ENCODE assay signal across 9 mouse cellular contexts in genomic region chr1:89184111-89184785, GRCm38 (mm10).
DNase-seq lines count a peak whose midpoint lies in the region; ATAC-seq and TF ChIP-seq lines count a peak whose summit lies in the region.
"Had no signal": no experiment of that assay in that cellular context is flagged by ENCODE, and none has a peak within 500 bp of the region (broad histone marks: within the 10 kb centered on the region; RNA-seq: fewer than 3 reads in every experiment).

No protein-coding gene starts in this region.

- H3K27me3 ChIP-seq in forebrain, embryonic 10.5 days (ENCODE audit: poor library complexity, severe bottlenecking), result no peaks in the 10 kb centered on the region
- no peaks in the 10 kb centered on the region for H3K27me3 ChIP-seq in forebrain, embryonic 11.5 days (ENCODE audit: control insufficient read depth, insufficient read depth, low read length)
- no peaks in the 10 kb centered on the region for H3K27me3 ChIP-seq in embryonic facial prominence, embryonic 14.5 days (replicated peaks; ENCODE audit: control insufficient read depth, insufficient read depth, low read length)
- no peaks in the 10 kb centered on the region for H3K27me3 ChIP-seq in intestine, embryonic 15.5 days (replicated peaks)
- H3K27me3 ChIP-seq: limb, embryonic 12.5 days had no signal

- DNase-seq in forebrain, embryonic 10.5 days (ENCODE audit: extremely low spot score, low spot score), result no peak
- DNase-seq in forebrain, embryonic 11.5 days (ENCODE audit: low spot score), result no peak
- peak; percentile 63 for DNase-seq in Muller cell, postnatal 12 days (ENCODE audit: inconsistent ontology term)
- DNase-seq in embryonic facial prominence, embryonic 14.5 days (ENCODE audit: low spot score), result peak; percentile 59
- DNase-seq in layer of hippocampus, adult 9-11 months, result peak; percentile 64
- DNase-seq in left cerebral cortex, adult 2 months (ENCODE audit: extremely low spot score in 1 of 2, low spot score in 2 of 2), result no peak
- no peak for DNase-seq in gastrocnemius, postnatal 36 days

- WGBS in forebrain, embryonic 10.5 days, result 82% methylated on average over 6 of the region's 6 CpGs
- 78% methylated on average over 6 of the region's 6 CpGs for WGBS in forebrain, embryonic 11.5 days
- WGBS in embryonic facial prominence, embryonic 14.5 days, result 62% methylated on average over 6 of the region's 6 CpGs
- WGBS in intestine, embryonic 15.5 days, result 85% methylated on average over 6 of the region's 6 CpGs

- H3K36me3 ChIP-seq in forebrain, embryonic 10.5 days (replicated peaks), result no peaks in the 10 kb centered on the region
- no peaks in the 10 kb centered on the region for H3K36me3 ChIP-seq in forebrain, embryonic 11.5 days (ENCODE audit: control insufficient read depth, insufficient read depth, low read length)
- H3K36me3 ChIP-seq in embryonic facial prominence, embryonic 14.5 days (ENCODE audit: control insufficient read depth, insufficient read depth, low read length), result no peaks in the 10 kb centered on the region
- H3K36me3 ChIP-seq in intestine, embryonic 15.5 days, result no peaks in the 10 kb centered on the region
- H3K36me3 ChIP-seq: limb, embryonic 12.5 days had no signal

- intact Hi-C loops in left cerebral cortex, adult 2 months (cut with DNase I), result loop anchor here (10.0 kb wide), 1 partner anchor 249 kb away; no protein-coding TSS in a partner anchor
- intact Hi-C loops in gastrocnemius, postnatal 36 days (cut with DNase I), result no loop called here

- H3K9me3 ChIP-seq in forebrain, embryonic 10.5 days, result peaks cover 6% of the 10 kb centered on the region; the same call in 1 of the 2 replicates
- no peaks in the 10 kb centered on the region for H3K9me3 ChIP-seq in forebrain, embryonic 11.5 days (ENCODE audit: control insufficient read depth, low read length)
- no peaks in the 10 kb centered on the region for H3K9me3 ChIP-seq in embryonic facial prominence, embryonic 14.5 days (ENCODE audit: control insufficient read depth, low read length)
- no peaks in the 10 kb centered on the region for H3K9me3 ChIP-seq in intestine, embryonic 15.5 days
- H3K9me3 ChIP-seq: limb, embryonic 12.5 days had no signal

- no peak for ATAC-seq in forebrain, embryonic 11.5 days (replicated peaks; ENCODE audit: low FRiP score)
- ATAC-seq in embryonic facial prominence, embryonic 14.5 days (ENCODE audit: low read depth), result no peak; the same call in 1 of the 2 replicates
- no peak for ATAC-seq in intestine, embryonic 15.5 days

- no peak overlapping the region for H3K4me3 ChIP-seq in forebrain, embryonic 10.5 days
- H3K4me3 ChIP-seq in forebrain, embryonic 11.5 days (ENCODE audit: low read depth, low read length), result no peak overlapping the region
- no peak overlapping the region for H3K4me3 ChIP-seq in embryonic facial prominence, embryonic 14.5 days (ENCODE audit: low read depth, low read length)
- H3K4me3 ChIP-seq in intestine, embryonic 15.5 days (replicated peaks), result no peak overlapping the region
- no peak overlapping the region for H3K4me3 ChIP-seq in left cerebral cortex, adult 2 months
- H3K4me3 ChIP-seq: limb, embryonic 12.5 days had no signal

- H3K4me2 ChIP-seq in forebrain, embryonic 11.5 days (ENCODE audit: low read depth, low read length, severe bottlenecking), result no peak overlapping the region
- no peak overlapping the region for H3K4me2 ChIP-seq in embryonic facial prominence, embryonic 14.5 days (ENCODE audit: low read depth, low read length)
- no peak overlapping the region for H3K4me2 ChIP-seq in intestine, embryonic 15.5 days (replicated peaks)
- H3K4me2 ChIP-seq: limb, embryonic 12.5 days had no signal

- TF ChIP-seq CTCF in left cerebral cortex, adult 2 months (IDR thresholded peaks at IDR 0.05), result no peak

- H3K4me1 ChIP-seq in forebrain, embryonic 10.5 days, result peaks cover 60% of the 10 kb centered on the region
- peaks cover 2% of the 10 kb centered on the region; the same call in 1 of the 2 replicates for H3K4me1 ChIP-seq in forebrain, embryonic 11.5 days (replicated peaks; ENCODE audit: control insufficient read depth, insufficient read depth, low read length)
- H3K4me1 ChIP-seq in embryonic facial prominence, embryonic 14.5 days (ENCODE audit: control insufficient read depth, insufficient read depth, low read length), result peaks cover 11% of the 10 kb centered on the region
- H3K4me1 ChIP-seq in intestine, embryonic 15.5 days (replicated peaks), result peaks cover 8% of the 10 kb centered on the region; the same call in 1 of the 2 replicates

- peak overlapping the region; percentile 87 for H3K27ac ChIP-seq in forebrain, embryonic 10.5 days
- no peak overlapping the region for H3K27ac ChIP-seq in forebrain, embryonic 11.5 days (ENCODE audit: low read depth, low read length)
- H3K27ac ChIP-seq in embryonic facial prominence, embryonic 14.5 days (replicated peaks; ENCODE audit: low read depth, low read length), result 0 out of 2 replicates have a peak overlapping the region, but pooled peaks have one; percentile 63
- no peak overlapping the region for H3K27ac ChIP-seq in intestine, embryonic 15.5 days
- no peak overlapping the region for H3K27ac ChIP-seq in left cerebral cortex, adult 2 months
- H3K27ac ChIP-seq: limb, embryonic 12.5 days had no signal

- H3K9ac ChIP-seq in forebrain, embryonic 11.5 days (ENCODE audit: low read length), result no peak overlapping the region
- H3K9ac ChIP-seq in embryonic facial prominence, embryonic 14.5 days (ENCODE audit: low read depth, low read length), result no peak overlapping the region
- H3K9ac ChIP-seq in intestine, embryonic 15.5 days, result no peak overlapping the region
- H3K9ac ChIP-seq: limb, embryonic 12.5 days had no signal

Comparison
In these comparisons a context has a peak if more than half of its experiments do, and no peak if none do; other contexts are left out.
1. H3K27ac ChIP-seq: peak in forebrain, embryonic 10.5 days (single experiment) and embryonic facial prominence, embryonic 14.5 days (single experiment); none in forebrain, embryonic 11.5 days (single experiment), intestine, embryonic 15.5 days (single experiment) and left cerebral cortex, adult 2 months (single experiment).
2. DNase-seq: peak in Muller cell, postnatal 12 days (single experiment), embryonic facial prominence, embryonic 14.5 days (single experiment) and layer of hippocampus, adult 9-11 months (single experiment); none in forebrain, embryonic 10.5 days (single experiment), forebrain, embryonic 11.5 days (single experiment), left cerebral cortex, adult 2 months (0 of 2) and gastrocnemius, postnatal 36 days (0 of 2).